Mouse (Mus musculus) liver, embryonic 13.5 days (tissue): ENCODE results near the gene Sh2d5. TPM values are rescaled to one million over a fixed set of nuclear protein-coding genes. Genes with fewer than 3 reads are reported as not detected.
A peak's percentile ranks its signal among the peaks of the same experiment; 100 is the strongest.

Experiments used
- ATAC-seq: fragments of 200-750 bp; cut with Nextera tagmentation; 2 replicates; pipeline ENCODE4 v1.8.0; 2017; ENCODE audit warnings: low read depth, mild to moderate bottlenecking, moderate number of reproducible peaks, moderate library complexity
- DNase-seq: peaks from one replicate; pipeline ENCODE4 v3.0.0; 2022
- H3K27ac ChIP-seq: fragments of 300-500 bp; sonication (generic); 2 replicates; pipeline ENCODE4 v1.5.1; 2015; ENCODE audit warnings: moderate library complexity, mild to moderate bottlenecking, inconsistent platforms
- H3K27me3 ChIP-seq: fragments of 300-500 bp; sonication (generic); 2 replicates; pipeline ENCODE4 v1.6.1; 2015; ENCODE audit warnings: mild to moderate bottlenecking, inconsistent platforms
- H3K36me3 ChIP-seq: fragments of 300-500 bp; sonication (generic); 2 replicates; pipeline ENCODE4 v1.6.1; 2015; ENCODE audit warnings: mild to moderate bottlenecking, inconsistent platforms
- H3K4me1 ChIP-seq: fragments of 300-500 bp; sonication (generic); replicated peaks from 2 replicates; pipeline ENCODE4 v1.6.1; 2015; ENCODE audit warnings: inconsistent platforms
- H3K4me2 ChIP-seq: fragments of 300-500 bp; sonication (generic); 2 replicates; pipeline ENCODE4 v1.6.1; 2015; ENCODE audit warnings: inconsistent platforms, mild to moderate bottlenecking, moderate library complexity
- H3K4me3 ChIP-seq: fragments of 300-500 bp; sonication (generic); replicated peaks from 2 replicates; pipeline ENCODE4 v1.5.1; 2015; ENCODE audit warnings: mild to moderate bottlenecking, inconsistent platforms
- H3K9ac ChIP-seq: fragments of 300-500 bp; sonication (generic); 2 replicates; pipeline ENCODE4 v1.6.1; 2015; ENCODE audit warnings: mild to moderate bottlenecking, inconsistent platforms
- H3K9me3 ChIP-seq: fragments of 300-500 bp; sonication (generic); replicated peaks from 2 replicates; pipeline ENCODE4 v1.6.1; 2016; ENCODE audit warnings: inconsistent platforms
- WGBS: fragments of 180-500 bp; shearing (Covaris S2); methylation state at CpG from one replicate; pipeline ENCODE4 v1.1.7; 2015; ENCODE audit not compliant: insufficient replicate concordance; 5-methylcytosine and 5-hydroxymethylcytosine counted together
- polyA plus RNA-seq: library from polyadenylated mRNA; unstranded; fragments of >200 nt; fragmentation: Nextera tagmentation; extraction: Ambion mirVana; gene quantifications from 2 replicates; pipeline ENCODE4 v1.2.1, GENCODE M21; 2015

The Sh2d5 gene
- 0.64 and 0.65 TPM in 2 replicates for polyA plus RNA-seq

DNA sequence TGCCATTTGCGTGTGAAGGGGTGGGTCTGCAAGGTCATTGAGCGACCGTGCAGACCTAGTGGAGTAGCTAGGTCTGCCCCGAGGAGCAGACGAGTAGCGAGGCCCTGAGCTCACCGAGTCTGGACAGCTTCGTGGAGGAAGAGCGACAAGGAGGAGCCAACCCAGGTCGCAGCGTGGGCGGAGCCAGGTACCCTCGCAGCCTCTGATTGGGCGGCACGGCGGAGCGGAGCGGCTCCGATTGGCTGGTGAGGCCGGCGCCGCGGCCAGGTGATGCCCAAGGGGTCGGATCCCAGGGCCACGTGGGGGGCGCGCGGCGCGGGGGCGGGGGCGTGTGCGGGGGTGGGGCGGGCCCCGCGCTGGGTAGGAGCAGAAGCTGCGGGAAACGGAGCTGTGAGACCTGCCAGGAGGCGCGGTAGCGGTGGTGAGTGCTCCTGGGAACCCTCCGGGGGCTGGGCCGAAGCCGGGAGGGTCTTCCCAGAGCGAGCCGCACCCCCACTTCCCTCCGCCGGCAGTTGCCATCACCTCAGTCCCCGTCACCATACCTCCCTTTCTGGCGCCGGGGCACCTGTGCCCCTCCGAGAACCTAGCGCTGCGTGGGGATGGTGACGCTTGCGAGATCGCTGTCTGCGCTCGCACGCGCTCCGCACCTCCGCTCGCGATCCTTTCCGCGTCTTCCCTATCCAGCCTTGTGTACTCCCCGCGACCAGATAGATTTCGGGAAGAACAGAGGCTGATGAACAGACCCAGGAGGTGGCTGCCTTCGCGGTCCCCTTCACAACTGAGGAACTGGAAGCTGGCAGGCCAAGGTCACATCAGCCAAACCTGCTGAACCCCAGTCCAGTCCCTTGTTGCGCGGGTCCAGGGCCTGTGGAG is at the start of gene Sh2d5, which contains the start of gene Kif17:
TSS of gene Sh2d5 (plus strand) at position 316 of the 873 bp plus-strand sequence.
TSS of gene Kif17 (plus strand) at position 348 of the 873 bp plus-strand sequence.
- Histone ChIP-seq H3K4me1 (peaks cover 33% of the 10 kb centered on the region), H3K4me3 (peak within 1 kb of the TSS; percentile 60), H3K27me3 (peaks cover 56% of the 10 kb centered on the region), H3K4me2 (peak within 1 kb of the TSS; percentile 88), H3K36me3 (peaks cover 25% of the 10 kb centered on the region), H3K9me3 (no peaks in the 10 kb centered on the region), H3K27ac (no peak within 1 kb of the TSS), H3K9ac (peak within 1 kb of the TSS; percentile 46)
- 1% methylated on average over 65 of the region's 74 CpGs for WGBS
- DNase-seq = peak; percentile 69
- peak; percentile 84 for ATAC-seq

DNA sequence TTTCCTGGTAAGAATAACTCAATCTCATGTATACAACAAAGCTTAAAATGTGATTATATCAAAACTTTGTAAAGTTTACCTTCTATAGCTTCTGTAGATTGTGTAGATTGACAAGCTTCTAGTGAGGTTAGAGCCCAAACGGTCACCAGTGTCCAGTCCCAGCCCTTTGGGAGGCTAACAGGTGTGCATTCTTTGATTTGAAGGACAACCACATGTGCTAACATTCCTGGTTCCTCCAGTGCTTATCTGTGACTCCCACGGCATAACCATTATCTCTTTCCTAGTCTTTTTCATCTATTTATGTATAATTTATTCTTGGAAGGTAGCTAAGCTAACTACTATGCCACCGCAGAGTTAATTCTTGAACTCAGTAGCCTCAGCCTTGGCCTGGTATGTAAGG is 49.4 kb upstream of the Sh2d5 start:
- H3K36me3 ChIP-seq = peaks cover 81% of the 10 kb centered on the region
- H3K4me2 ChIP-seq = no peak overlapping the region
- no peaks in the 10 kb centered on the region for H3K4me1 ChIP-seq
- H3K9me3 ChIP-seq = no peaks in the 10 kb centered on the region
- H3K27me3 ChIP-seq = no peaks in the 10 kb centered on the region
- H3K4me3 ChIP-seq = no peak overlapping the region
- DNase-seq = no peak
- no peak overlapping the region for H3K9ac ChIP-seq
- ATAC-seq = no peak
- no peak overlapping the region for H3K27ac ChIP-seq
- 73% methylated on average over 3 of the region's 3 CpGs for whole genome bisulfite sequencing

- ATAC-seq (no peak), DNase-seq (no peak)
- Histone ChIP-seq H3K9ac (no peak overlapping the region), H3K27me3 (no peaks in the 10 kb centered on the region), H3K4me1 (no peaks in the 10 kb centered on the region), H3K4me3 (no peak overlapping the region), H3K36me3 (peaks cover 76% of the 10 kb centered on the region), H3K4me2 (no peak overlapping the region), H3K27ac (no peak overlapping the region), H3K9me3 (no peaks in the 10 kb centered on the region)
- WGBS = 78% methylated on average over 9 of the region's 9 CpGs
Measured at GRCm38 (mm10) chr4:138201696-138202095, 48.5 kb upstream of the Sh2d5 start.

- 75% methylated on average over 5 of the region's 5 CpGs for WGBS
- no peak for ATAC-seq
- H3K27me3 ChIP-seq = no peaks in the 10 kb centered on the region
- H3K27ac ChIP-seq = no peak overlapping the region
- no peak overlapping the region for H3K4me3 ChIP-seq
- H3K9ac ChIP-seq = no peak overlapping the region
- no peak for DNase-seq
- H3K36me3 ChIP-seq = peaks cover 34% of the 10 kb centered on the region
- no peak overlapping the region for H3K4me2 ChIP-seq
- H3K4me1 ChIP-seq = no peaks in the 10 kb centered on the region
- H3K9me3 ChIP-seq = no peaks in the 10 kb centered on the region
Measured at GRCm38 (mm10) chr4:138210116-138210515, 40.1 kb upstream of the Sh2d5 start.

DNA sequence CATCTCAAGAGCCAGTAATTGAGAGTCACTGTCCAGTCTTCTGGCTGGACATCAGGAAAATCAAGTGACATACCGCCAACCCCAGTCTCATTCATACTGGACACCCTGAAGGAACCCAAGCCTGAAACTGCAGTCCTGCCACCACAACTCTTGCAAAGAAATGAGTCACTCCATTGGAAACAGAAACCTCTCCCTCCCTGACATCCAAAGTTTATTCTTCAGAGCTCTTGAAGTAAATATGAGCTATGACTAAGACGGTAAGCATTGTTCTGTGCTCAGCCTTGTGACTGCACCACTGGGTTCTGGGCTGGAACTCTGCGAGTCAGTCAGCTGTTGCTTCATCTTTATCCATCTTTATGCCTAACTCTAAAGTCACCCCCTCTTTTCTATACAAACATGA is 36.3 kb upstream of the Sh2d5 start:
- no peak overlapping the region for H3K9ac ChIP-seq
- ATAC-seq = no peak
- WGBS = 75% methylated on average over 3 of the region's 3 CpGs

GRCm38 (mm10) chr4:138215671-138216199 is 34.5 kb upstream of the Sh2d5 start:
- peak overlapping the region; percentile 96 for H3K9ac ChIP-seq
- H3K27me3 ChIP-seq = no peaks in the 10 kb centered on the region
- H3K4me2 ChIP-seq = peak overlapping the region; percentile 86
- peaks cover 37% of the 10 kb centered on the region for H3K4me1 ChIP-seq
- ATAC-seq = no peak
- DNase-seq = no peak
- H3K4me3 ChIP-seq = peak overlapping the region; percentile 98
- H3K27ac ChIP-seq = peak overlapping the region; percentile 94
- H3K36me3 ChIP-seq = peaks cover 4% of the 10 kb centered on the region; the same call in 1 of the 2 replicates
- WGBS = 46% methylated on average over 13 of the region's 13 CpGs
- no peaks in the 10 kb centered on the region for H3K9me3 ChIP-seq

More for the DNA sequence above, 36.3 kb upstream of the Sh2d5 start:
- DNase-seq = no peak
- Histone ChIP-seq H3K9me3 (no peaks in the 10 kb centered on the region), H3K36me3 (peaks cover 7% of the 10 kb centered on the region), H3K4me2 (no peak overlapping the region), H3K27me3 (no peaks in the 10 kb centered on the region), H3K27ac (no peak overlapping the region), H3K4me3 (no peak overlapping the region), H3K4me1 (peaks cover 18% of the 10 kb centered on the region)

DNA sequence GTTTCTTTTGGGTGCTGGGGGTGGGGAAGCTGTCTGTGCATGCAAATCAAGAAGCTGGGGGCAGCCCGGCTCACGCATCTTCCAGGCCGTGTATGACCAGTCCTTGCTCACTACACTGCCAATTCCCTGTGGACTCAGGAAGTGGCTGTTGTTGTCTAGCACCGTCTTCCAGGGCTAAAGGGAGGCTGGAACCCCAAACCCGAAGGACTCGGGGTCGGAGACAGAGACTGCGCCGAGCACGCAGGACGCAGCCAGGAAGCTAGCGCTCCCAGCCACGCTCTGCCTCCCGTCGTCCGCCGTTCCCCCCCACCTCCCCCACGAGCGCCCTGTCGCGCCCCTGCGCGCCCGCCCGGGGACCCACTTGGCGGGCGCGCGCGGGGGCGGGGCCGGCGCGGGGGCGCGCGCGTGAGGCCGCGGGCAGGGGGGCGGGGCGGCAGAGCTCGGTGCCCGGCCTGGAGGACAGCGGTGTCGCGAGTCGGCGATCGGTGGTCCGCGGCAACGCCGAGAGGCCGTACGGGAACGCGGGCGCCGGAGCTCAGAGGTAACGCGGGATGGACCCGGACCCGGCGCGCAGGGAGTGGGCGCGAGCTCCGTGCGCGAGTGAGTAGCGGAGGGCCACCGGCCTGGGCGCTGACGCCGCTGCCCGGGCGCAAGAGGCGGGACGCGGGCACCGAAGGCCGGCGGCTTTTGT is 33.9 kb upstream of the Sh2d5 start, which contains the start of gene Hp1bp3:
TSS of gene Hp1bp3 (plus strand) at position 97 of the 691 bp plus-strand sequence.
- Histone ChIP-seq H3K36me3 (peaks cover 9% of the 10 kb centered on the region), H3K9me3 (no peaks in the 10 kb centered on the region), H3K27ac (peak within 1 kb of the TSS; percentile 98), H3K9ac (peak within 1 kb of the TSS; percentile 99), H3K4me3 (peak within 1 kb of the TSS; percentile 98), H3K4me2 (peak within 1 kb of the TSS; percentile 86), H3K4me1 (peaks cover 43% of the 10 kb centered on the region), H3K27me3 (no peaks in the 10 kb centered on the region)
- 1% methylated on average over 67 of the region's 84 CpGs for WGBS
- ATAC-seq = peak; percentile 45
- peak; percentile 55 for DNase-seq

- H3K36me3 ChIP-seq = peaks cover 13% of the 10 kb centered on the region
- no peaks in the 10 kb centered on the region for H3K9me3 ChIP-seq
- H3K9ac ChIP-seq = peak overlapping the region; percentile 99
- peak overlapping the region; percentile 98 for H3K4me3 ChIP-seq
- H3K27me3 ChIP-seq = no peaks in the 10 kb centered on the region
- WGBS = under 1% methylated on average over 48 of the region's 68 CpGs
- H3K27ac ChIP-seq = peak overlapping the region; percentile 98
- H3K4me1 ChIP-seq = peaks cover 47% of the 10 kb centered on the region
- DNase-seq = peak; percentile 96
- peak overlapping the region; percentile 86 for H3K4me2 ChIP-seq
- ATAC-seq = peak; percentile 95
Measured at GRCm38 (mm10) chr4:138216891-138217392, 33.3 kb upstream of the Sh2d5 start.

DNA sequence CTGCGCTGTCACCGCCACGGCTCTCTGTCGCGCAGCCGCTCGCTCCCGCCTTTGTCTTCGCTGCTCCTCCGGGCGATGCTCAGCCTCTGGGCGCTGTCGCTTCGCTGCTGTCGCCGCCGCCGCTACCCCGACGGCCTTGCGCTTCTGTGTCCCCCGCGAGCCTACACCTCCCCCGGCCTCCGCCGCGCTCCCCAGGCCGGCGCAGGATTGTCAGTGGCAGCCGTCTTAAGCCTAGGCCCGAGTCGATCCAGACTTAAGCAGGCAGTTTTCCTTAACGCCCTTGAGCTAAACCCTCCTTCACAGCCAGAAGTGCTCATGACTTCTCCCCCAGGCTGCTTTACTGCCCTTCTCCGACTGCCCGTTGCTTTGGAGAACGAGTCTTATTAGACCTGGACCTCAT is 32.8 kb upstream of the Sh2d5 start:
- peak; percentile 18 for ATAC-seq
- no peaks in the 10 kb centered on the region for H3K9me3 ChIP-seq
- H3K4me2 ChIP-seq = peak overlapping the region; percentile 86
- WGBS = under 1% methylated on average over 36 of the region's 36 CpGs
- H3K36me3 ChIP-seq = peaks cover 18% of the 10 kb centered on the region
- DNase-seq = no peak
- H3K27me3 ChIP-seq = no peaks in the 10 kb centered on the region
- peak overlapping the region; percentile 99 for H3K9ac ChIP-seq
- H3K27ac ChIP-seq = peak overlapping the region; percentile 98
- peak overlapping the region; percentile 98 for H3K4me3 ChIP-seq
- H3K4me1 ChIP-seq = peaks cover 52% of the 10 kb centered on the region

DNA sequence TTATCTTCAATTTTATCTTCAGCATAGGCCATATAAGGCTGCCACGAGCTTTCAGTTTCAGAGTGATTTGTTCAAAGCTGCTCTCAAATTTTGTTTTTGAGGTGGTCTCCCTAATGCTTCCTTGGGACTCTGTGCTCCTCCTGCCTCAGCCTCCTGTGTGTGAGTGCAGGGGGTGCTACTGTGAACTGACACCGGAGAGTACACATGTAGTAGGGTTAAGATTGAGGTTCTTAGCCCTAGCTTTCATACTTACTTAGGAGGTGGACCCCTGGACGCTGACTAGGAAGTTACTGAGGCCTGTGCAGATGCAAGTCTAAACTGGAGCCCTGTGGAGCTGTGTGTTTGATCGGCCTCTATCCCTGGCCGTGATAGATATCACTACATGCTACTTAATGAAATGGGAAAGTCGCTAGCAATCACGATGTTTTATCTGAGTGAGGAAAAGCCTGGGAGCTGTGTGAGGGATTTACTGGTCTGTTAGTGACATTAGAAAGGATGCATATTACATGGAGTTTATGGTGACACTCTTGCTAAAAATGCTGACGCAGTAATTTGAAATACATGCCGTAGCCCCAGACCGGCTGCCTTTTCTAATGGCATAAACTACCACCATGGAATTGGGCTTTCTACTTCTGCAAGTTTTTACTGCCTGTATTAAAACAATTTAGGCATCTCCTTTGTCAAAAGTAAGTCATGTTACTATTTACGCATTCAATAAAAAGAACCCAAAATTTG is 32.1 kb upstream of the Sh2d5 start:
- Histone ChIP-seq H3K4me2 (peak overlapping the region; percentile 86), H3K27me3 (no peaks in the 10 kb centered on the region), H3K9ac (peak overlapping the region; percentile 99), H3K9me3 (no peaks in the 10 kb centered on the region), H3K4me1 (peaks cover 54% of the 10 kb centered on the region), H3K4me3 (peak overlapping the region; percentile 98), H3K36me3 (peaks cover 25% of the 10 kb centered on the region), H3K27ac (peak overlapping the region; percentile 98)
- WGBS = 41% methylated on average over 11 of the region's 11 CpGs
- no peak for ATAC-seq
- DNase-seq = peak; percentile 16
